Mouse (Mus musculus): ENCODE results near the gene Cyp2a12. TPM values are rescaled to one million over a fixed set of nuclear protein-coding genes. Genes with fewer than 3 reads are reported as not detected.

The Cyp2a12 gene
- polyA plus RNA-seq, 1 experiment from 2014 or later = not detected

Other genes starting within 250 kb of the Cyp2a12 start
- gene Cyp2g1, start 220.2 kb upstream of the Cyp2a12 start, polyA plus RNA-seq (2015; fragmentation: Nextera tagmentation; extraction: Ambion mirVana) = not detected in 2 replicates
- 0.89 and 1.7 TPM in 2 replicates for gene Cyp2a5, start 193.8 kb upstream of the Cyp2a12 start, polyA plus RNA-seq (2015; fragmentation: Nextera tagmentation; extraction: Ambion mirVana)
- not detected in 2 replicates for gene Cyp2a22, start 89.7 kb upstream of the Cyp2a12 start, polyA plus RNA-seq (2015; fragmentation: Nextera tagmentation; extraction: Ambion mirVana)
- gene Cyp2f2, start 90.8 kb downstream of the Cyp2a12 start, polyA plus RNA-seq (2015; fragmentation: Nextera tagmentation; extraction: Ambion mirVana) = not detected in 2 replicates
- gene Cyp2t4, start 124.6 kb downstream of the Cyp2a12 start, polyA plus RNA-seq (2015; fragmentation: Nextera tagmentation; extraction: Ambion mirVana) = 0.14 and 0.29 TPM in 2 replicates
- gene Egln2, start 137.7 kb downstream of the Cyp2a12 start, polyA plus RNA-seq (2015; fragmentation: Nextera tagmentation; extraction: Ambion mirVana) = 96.4 and 107 TPM in 2 replicates
- gene Rab4b, start 149.8 kb downstream of the Cyp2a12 start, polyA plus RNA-seq (2015; fragmentation: Nextera tagmentation; extraction: Ambion mirVana) = 102 and 111 TPM in 2 replicates
- 0.39 and 1.1 TPM in 2 replicates for gene Gm21983, start 152.0 kb downstream of the Cyp2a12 start, polyA plus RNA-seq (2015; fragmentation: Nextera tagmentation; extraction: Ambion mirVana)
- 23.9 and 26.6 TPM in 2 replicates for gene Mia, start 152.1 kb downstream of the Cyp2a12 start, polyA plus RNA-seq (2015; fragmentation: Nextera tagmentation; extraction: Ambion mirVana)
- gene BC024978, start 166.7 kb downstream of the Cyp2a12 start, polyA plus RNA-seq (2015; fragmentation: Nextera tagmentation; extraction: Ambion mirVana) = 3.8 and 4.0 TPM in 2 replicates
- gene Snrpa, start 167.2 kb downstream of the Cyp2a12 start, polyA plus RNA-seq (2015; fragmentation: Nextera tagmentation; extraction: Ambion mirVana) = 192 and 194 TPM in 2 replicates
- gene Itpkc, start 199.6 kb downstream of the Cyp2a12 start, polyA plus RNA-seq (2015; fragmentation: Nextera tagmentation; extraction: Ambion mirVana) = 7.5 and 8.2 TPM in 2 replicates
- gene Coq8b, start 203.9 kb downstream of the Cyp2a12 start, polyA plus RNA-seq (2015; fragmentation: Nextera tagmentation; extraction: Ambion mirVana) = 20.6 and 23.2 TPM in 2 replicates
- gene Numbl, start 229.4 kb downstream of the Cyp2a12 start, polyA plus RNA-seq (2015; fragmentation: Nextera tagmentation; extraction: Ambion mirVana) = 57.8 and 67.5 TPM in 2 replicates